Mouse (Mus musculus) liver, postnatal 0 days (tissue): ENCODE results near the gene Mrpl11.

Source experiments
- CTCF ChIP-seq: sonication (generic); IDR thresholded peaks from 2 replicates; pipeline ENCODE4 v1.5.1; 2016; ENCODE audit warnings: antibody characterized with exemption, low read depth
- EP300 ChIP-seq: IDR thresholded peaks from 2 replicates; pipeline ENCODE4 v1.6.1; 2016; ENCODE audit warnings: antibody characterized with exemption, low read depth, mild to moderate bottlenecking

DNA sequence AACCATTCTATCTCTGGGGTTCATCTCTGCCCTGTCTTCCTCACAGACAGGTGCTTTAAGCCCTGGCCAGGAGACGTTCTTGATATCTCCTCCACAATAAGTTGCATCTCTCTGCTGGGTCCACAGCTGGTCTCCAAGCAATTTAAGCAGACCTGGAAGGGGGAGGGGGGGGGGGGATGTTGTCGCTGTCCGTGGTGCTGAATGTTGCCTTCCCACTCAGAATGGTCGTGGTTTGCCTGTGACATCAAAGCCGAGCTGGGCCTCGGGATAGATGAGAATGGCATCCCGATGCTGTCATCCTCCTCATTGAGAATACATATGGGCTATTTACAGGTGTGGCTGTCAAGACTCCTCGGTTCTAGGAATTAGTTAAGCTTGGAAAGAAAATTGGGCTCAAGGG lies 30.4 kb downstream of the Mrpl11 start:
- TF ChIP-seq CTCF (no peak), EP300 (no peak)
